Mouse (Mus musculus) C2C12 (cell line): ENCODE results near the gene Col24a1.

ENCODE experiments used
- CTCF ChIP-seq: IDR thresholded peaks from one replicate; pipeline ENCODE4 v1.5.1; 2011; ENCODE audit not compliant: control insufficient read depth, insufficient read depth, insufficient read length
- USF1 ChIP-seq: IDR thresholded peaks from one replicate; pipeline ENCODE4 v1.6.1; 2011; ENCODE audit warnings: low read depth, mild to moderate bottlenecking, control low read depth, moderate library complexity

GRCm38 (mm10) chr3:145337161-145337560, 44.9 kb downstream of the Col24a1 start:
- no peak for TF ChIP-seq CTCF
- TF ChIP-seq USF1: no peak
